Mouse (Mus musculus): ENCODE measurements around the gene Slc16a5.
"Not testable (repeated sequence)": the region's sequence is repeated elsewhere in the genome, so short reads cannot be mapped to it uniquely, and the experiment has no call there.

Slc16a5 gene

DNA sequence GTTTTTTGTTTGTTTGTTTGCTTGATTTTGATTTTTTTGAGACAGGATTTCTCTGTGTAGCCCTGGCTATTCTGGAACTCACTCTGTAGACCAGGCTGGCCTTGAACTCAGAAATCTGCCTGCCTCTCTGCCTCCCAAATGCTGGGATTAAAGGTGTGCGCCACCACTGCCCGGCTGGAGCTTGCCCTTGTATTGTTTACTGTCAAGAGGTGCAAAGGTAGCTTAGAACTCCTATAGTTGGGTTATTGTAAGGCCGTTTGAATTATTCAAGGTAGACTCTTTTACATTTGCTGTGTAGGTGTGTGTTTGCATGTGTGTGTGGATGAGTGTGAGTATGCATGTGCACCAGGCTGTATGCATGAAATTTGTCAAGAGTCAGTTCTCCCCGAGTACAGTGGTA is 14.4 kb downstream of the Slc16a5 start:
- in situ Hi-C loops (cut with MboI, MseI): loop anchor here (10.0 kb wide), 3 partner anchors 52 to 312 kb away; partner anchors contain the start of genes Hid1 (in 1 of the 2), Kctd2 (in 1 of the 2) and Slc9a3r1 (in 1 of the 2)

DNA sequence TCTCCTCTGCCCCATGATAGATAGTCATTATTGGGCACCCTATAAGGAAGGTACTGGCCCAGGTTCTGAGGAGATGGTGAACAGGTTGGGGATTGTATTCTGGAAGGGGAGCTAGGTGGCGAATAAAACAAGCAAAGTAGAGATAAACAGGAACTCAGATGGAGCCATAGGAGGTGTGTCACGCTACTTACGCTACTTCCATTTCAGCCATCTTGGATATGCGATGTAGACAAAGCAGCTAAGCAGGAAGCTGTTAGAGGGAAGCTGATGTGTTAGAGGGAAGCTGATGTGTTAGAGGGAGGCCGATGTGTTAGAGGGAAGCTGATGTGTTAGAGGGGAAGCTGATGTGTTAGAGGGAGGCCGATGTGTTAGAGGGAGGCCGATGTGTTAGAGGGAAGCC is 15.1 kb downstream of the Slc16a5 start:
- in situ Hi-C loops (cut with MboI, MseI): loop anchor here (10.0 kb wide), 3 partner anchors 53 to 313 kb away; partner anchors contain the start of genes Hid1 (in 1 of the 2), Kctd2 (in 1 of the 2) and Slc9a3r1 (in 1 of the 2)

DNA sequence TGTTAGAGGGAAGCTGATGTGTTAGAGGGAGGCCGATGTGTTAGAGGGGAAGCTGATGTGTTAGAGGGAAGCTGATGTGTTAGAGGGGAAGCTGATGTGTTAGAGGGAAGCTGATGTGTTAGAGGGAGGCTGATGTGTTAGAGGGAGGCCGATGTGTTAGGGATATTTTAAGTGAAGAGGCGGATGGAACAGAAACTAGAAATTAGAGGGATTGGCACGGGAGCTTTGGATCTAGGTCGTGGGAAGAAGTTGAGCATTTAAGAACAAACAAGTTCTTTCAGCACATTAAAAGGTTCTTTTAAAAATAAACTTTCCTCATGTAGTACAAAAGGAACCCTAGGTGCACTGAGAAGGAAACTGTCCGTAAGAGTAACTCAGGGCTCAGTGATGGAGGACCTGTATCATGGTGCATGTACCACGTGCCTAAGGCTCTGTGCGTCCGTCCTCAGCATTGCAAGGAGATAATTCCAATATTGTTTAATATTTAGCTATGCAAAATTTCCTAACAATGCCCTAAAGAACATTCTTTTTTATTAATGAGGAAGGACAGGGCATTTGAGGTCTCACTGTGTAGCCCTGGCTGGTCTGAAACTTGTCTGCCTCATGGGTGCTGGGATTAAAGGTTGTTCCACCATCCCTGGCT is 16.1 kb downstream of the Slc16a5 start:
- in situ Hi-C loops (cut with MboI, MseI): loop anchor here (10.0 kb wide), 3 partner anchors 54 to 314 kb away; partner anchors contain the start of genes Hid1 (in 1 of the 2), Kctd2 (in 1 of the 2) and Slc9a3r1 (in 1 of the 2)

DNA sequence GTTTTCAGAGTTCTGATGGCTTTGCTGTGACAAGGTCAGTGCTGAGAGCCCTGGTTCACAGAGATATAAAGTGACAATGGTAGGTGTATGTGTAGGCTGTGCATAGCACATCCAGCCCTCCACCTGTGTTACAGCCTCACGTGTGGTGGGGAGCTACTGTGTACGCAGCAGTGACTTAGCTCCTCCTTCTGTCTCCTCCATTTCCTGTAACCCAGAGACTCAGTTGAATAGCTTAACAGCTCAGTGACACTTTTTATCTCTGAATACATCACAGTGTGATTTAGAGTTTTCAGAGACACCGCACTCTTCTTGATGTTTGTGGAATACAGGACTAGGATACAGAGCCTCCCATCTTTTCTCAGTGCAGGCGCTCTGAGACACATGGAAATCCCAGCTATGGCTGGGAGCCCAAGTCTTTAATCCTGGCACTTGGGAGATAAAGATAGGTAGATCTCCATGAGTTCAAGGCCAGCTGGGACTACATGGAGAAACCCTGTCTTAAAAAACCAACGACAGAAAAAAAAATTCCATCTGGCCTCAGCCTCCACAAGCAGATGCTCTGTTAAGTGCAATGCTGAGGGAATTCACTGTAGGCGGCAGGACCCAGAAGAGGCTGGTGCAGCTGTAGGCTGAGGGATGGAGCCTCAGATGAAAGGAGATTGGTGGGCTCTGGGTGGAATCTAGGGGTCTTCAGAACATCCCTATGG is 19.4 kb downstream of the Slc16a5 start:
- in situ Hi-C loops (cut with MboI, MseI): no loop called here

DNA sequence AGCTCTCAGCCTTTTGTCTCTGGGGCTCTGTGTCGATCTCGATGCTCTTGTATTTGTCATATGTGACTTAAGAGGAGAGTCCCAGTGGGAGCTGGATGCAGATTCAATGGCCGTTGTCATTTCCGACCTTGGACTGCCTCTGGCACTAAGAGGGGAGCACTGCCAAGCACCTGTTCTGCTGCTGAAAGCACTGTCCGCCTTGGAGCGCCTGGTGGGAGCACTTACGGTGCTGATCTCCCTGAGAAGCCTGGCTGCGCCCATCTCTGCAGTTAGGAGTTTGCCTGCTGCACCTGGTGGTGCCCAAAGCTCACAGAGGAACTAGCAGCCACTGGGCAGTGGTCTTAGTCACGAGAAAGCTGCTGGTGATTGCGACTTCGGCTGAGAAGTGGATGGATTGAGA is 21.0 kb downstream of the Slc16a5 start:
- in situ Hi-C loops (cut with MboI, MseI): no loop called here

DNA sequence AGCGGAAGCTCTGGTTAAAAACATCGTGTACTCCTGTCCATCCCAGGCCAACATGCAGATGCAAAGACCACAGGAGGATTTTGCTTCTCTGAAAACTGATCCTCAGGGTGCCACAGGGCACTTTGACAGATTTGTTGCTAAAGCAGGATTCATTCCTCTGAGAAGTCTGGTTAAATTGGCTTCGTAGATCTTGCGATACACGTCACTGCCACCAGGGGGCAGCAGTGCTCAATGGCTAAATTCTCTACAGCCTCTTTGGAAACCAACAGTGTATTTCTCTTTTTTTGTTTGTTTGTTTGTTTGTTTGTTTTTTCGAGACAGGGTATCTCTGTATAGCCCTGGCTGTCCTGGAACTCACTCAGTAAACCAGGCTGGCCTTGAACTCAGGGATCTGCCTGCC is 21.5 kb downstream of the Slc16a5 start:
- in situ Hi-C loops (cut with MboI, MseI): no loop called here

DNA sequence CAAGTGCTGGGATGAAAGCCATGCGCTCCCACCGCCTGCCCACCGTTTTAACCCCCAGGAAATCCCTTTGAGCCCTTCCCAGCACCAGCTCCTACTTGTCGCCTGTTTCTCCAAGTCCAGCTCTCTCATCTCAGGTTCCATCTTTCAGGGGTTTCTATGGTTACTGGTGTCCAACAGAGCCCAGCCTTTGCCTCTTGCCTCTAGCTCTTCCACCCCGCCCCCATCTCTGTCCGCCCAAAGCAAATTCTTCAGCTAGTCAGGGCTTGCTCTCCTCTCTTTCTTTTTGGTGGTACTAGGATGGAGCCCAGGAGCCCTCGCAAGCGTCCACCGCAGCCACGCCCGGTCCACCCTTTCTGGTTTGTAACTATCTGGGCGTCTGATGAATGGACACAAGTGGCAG is 22.9 kb downstream of the Slc16a5 start:
- in situ Hi-C loops (cut with MboI, MseI): loop anchor here (5.0 kb wide), 1 partner anchor 47 kb away; no protein-coding TSS in a partner anchor

DNA sequence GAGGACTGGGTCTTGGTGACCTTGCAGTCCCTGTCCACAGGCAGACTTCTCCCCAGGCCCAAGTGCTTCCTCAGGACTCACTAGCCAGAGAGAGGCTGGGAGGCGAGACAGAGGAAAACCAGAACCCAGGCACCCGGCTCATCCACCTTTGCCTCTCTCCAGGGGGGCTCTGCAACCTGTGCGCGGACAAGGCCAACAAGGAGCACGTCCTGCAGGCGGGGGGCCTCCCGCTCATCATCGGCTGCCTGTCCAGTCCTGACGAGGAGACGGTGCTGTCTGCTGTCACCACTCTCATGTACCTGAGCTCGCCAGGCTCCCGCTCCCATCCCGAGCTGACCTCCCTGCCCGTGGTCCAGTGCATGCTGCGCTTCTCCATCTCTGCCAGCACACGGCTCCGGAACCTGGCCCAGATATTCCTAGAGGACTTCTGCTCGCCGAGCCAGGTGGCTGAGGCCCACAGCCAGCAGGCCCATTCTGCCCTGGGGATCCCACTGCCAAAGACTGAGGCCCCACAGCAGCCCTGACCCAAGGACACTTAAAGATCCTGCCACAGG is 26.4 kb downstream of the Slc16a5 start:
- in situ Hi-C loops (cut with MboI, MseI): loop anchor here (5.0 kb wide), 1 partner anchor 44 kb away; no protein-coding TSS in a partner anchor

DNA sequence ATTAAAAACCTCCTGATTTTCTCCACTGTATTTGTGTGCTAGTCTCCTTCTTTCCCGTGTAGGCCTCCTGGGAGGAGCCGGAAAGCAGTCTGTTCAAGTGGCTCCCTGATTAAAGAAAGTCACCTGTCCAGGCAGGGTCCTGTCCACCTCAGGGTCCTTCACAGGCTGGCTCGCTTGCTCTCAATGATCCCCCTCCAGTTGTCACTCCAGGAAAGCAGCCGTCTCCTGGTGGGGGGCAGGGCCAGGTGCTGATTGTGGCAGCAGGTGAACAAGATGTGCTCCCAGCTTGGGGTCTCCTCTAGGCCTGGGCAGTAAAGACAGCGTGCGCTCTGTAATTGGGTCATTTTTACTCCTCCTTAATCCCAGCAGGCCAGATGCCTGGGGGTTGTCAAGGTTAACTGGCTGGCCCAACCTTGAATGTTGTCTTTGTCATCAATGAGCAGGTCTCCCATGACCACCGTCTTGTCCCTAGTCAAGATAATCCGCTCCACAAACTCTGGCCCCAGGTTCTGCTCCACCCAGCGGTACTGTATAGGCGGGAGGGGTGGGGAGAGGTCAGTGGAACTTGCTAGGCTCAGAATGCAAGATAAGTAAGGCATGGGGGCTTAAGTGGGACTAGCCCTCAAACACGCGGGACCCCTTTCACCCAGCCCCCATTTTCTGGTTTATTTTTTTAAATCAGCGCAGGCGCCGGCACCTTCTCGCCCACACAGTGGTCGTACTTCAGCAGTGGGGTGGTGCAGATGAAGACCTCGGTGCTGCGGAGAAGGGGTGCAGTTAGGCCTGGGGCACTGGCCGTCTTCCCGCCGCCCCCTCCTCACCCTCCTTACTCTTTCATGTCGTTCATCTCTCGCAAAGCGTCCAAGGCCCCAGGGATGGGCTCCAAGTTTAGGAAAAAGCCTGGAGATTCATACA is 28.4 kb downstream of the Slc16a5 start:
- in situ Hi-C loops (cut with MboI, MseI): no loop called here

DNA sequence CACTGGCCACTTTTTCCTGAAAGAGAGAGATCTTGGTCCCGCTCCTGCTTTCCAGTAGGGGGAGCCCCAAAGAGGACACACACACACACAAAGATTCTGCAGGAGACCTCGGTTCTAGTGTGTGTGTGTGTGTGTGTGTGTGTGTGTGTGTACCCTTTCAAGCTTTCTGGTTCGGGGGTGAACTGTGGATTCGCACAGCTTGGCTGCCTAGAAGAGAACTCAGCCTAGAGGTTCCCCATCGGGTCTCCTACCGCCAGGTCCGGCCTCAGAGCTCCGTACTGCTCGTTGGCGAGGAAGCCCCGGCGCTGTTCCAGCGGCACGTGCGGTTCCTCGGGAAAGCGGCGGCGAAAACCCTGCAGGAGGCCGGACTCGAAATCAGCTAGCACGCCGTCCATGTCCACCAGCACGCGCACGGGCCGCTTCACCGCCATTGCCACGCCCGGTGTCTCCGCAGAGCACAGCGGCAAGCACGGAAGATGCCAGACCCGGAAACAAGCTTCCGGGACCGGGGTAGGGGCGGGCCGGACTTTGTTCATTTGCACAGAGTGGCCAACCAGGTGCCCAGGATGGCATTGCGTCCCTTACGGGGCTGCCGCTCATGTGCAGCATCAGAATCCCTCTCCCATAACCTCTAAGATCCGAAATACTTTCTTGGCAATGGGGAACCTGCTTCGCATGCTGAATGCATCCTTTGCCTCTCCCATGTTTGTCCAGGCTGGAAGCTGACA is 29.2 kb downstream of the Slc16a5 start, which contains the start of gene Nt5c:
Gene Nt5c (minus strand): TSS at position 507 of the 728 bp plus-strand sequence.
- in situ Hi-C loops (cut with MboI, MseI): no loop called here

DNA sequence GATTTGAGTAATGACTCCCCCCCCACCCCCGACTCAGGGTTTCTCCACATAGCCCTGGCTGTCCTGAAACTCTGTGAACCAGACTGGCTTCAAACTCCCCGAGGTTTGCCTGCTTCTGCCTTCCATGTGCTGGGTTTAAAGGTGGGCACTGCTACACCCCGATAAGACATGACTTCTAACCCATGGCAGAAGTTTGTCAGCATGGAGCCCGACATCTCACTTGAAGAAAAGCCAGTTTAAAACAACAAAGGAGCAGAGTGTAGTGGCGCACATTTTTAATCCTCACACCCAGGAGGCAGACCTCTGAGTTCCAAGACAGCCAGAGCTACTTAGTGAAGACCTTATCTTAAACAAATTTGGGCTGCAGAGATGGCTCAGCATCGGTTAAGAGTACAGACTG is 30.1 kb downstream of the Slc16a5 start:
- in situ Hi-C loops (cut with MboI, MseI): no loop called here

DNA sequence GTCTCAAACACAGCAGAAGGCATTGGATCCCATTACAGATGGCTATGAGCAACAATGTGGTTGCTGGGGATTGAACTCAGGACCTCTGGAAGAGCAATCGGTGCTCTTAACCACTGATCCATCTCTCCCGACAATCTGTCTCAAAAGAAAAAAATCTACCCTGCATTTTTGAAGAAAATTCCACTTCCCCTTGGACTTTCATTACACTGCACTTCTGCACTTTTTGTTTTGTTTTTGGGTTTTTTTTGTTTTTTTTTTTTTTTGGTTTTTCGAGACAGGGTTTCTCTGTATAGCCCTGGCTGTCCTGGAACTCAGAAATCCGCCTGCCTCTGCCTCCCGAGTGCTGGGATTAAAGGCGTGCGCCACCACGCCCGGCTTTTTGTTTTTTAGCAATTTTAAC is 34.3 kb downstream of the Slc16a5 start:
- in situ Hi-C loops (cut with MboI, MseI): not testable (repeated sequence)

DNA sequence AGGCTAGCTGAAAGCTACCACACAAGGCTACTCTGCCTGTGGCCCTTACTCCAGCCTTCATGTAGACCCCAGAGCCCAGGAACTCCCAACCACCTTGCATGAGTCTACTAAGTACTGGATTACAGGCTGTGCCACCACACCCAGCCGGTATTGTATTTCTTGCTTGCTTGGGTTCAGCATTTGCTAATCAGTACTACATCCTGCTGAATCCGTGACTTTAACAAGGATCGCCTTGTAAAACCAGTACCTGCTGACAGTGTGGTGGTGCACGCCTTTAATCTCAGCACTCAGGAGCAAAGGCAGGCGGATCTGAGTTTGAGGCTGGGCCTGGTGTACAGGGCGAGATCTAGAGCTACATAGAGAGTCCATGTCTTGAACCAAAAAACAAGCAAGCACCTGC is 40.4 kb downstream of the Slc16a5 start:
- in situ Hi-C loops (cut with MboI, MseI): no loop called here

DNA sequence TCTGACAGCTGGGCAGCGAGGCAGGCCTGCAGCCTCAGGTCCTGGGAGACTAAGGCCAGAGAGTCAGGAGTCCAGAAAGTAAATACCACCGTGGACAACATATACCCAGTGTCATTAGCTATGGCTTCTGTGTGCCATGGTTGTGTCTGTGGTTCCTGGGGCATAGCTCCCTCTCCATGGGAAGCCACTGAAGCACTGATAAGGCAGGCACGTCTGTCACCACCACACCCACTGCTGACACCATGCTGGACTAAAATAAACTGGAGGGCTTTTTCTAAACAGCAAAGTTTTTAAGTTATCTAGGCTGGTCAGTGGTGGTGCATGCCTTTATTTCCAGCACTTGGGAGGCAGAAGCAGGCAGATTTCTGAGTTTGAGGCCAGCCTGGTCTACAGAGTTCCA is 44.3 kb downstream of the Slc16a5 start:
- in situ Hi-C loops (cut with MboI, MseI): no loop called here

DNA sequence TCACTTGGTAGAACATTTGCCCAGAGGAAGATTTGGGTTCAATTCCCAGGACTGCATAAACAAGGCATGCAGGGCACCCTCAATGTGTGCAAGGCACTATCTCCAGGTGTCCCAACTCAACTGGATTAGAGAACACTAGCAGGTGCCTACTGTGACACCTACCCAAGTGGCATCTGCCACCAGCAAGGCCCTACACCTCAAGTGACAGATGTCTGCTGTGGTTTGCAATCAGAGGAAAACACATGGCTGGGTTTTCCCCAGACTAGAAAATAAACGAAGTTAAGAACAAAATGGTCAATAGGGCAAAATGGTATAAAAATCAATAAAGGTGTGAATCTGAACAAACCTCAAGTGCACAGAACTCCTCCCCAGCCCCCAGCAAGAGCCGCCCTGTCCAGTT is 45.8 kb downstream of the Slc16a5 start:
- in situ Hi-C loops (cut with MboI, MseI): no loop called here

DNA sequence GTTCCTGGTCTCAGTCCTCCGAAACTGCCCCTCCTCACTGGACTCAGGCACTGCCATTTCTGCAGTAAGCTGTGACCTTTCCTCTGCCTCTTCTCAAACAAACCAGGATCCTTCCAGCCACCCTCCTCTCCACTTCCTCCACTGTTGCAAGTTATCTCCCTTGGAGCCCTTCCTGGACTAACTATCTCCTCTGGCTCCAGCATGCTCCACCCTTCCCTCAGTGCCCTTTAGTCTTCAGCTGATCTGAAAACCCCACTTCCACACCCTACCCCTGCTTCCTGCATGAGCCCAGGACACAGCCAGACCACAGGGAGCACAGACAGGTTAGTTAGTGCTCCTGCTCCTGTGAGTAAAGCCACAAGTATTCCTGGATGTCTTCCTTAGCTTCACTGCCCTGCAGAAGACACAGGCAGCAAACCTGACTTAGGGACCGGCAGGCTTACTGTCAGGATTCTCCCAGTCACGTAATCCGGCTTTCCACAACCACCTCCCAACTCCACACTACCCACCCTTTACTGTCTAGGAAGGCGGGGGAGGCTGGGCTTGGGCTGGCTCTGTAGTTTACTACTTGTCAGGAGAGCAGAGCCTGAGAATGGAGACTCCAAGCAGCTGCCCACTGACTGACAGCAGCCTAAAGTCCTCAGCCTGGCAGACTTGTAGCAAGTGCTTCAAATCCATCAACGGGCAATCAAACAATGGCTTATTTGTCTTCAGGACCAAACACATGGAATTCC is 47.7 kb downstream of the Slc16a5 start:
- in situ Hi-C loops (cut with MboI, MseI): no loop called here

DNA sequence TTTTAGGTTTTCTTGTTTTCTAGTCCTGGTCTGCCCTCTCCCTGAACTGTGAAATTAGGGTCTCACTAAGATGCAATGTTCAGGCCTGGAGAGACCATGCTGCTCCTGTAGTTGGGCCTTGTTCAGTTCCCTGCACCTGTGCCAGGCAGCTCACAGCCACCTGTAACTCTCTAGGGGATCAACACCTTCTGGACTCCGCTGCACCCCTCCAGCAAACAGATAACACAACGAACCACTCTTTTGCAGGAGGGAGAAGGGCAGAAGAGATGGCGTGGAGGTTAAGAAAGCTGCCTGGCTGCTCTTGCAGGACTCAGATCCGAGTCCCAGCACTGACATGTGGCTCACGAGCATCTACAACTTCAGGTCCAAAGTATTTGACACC is 48.2 kb downstream of the Slc16a5 start:
- in situ Hi-C loops (cut with MboI, MseI): no loop called here

DNA sequence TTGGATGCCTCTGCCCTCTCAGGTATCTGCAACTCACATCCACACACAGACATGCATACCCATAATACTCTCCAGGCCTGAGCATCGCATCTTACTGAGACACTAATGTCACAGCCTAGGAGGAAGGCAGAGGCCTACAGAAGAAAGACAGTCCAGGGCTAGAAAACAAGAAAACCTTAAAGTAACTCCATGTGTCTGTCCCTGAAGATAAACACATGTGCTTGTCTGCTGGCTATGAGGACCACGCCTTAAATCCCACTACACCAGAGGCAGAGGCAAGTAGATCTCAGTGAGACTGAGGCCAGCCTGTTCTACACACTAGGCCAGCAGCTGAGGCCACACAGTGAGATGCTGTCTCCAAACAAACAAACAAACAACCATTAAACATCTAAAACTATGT is 48.8 kb downstream of the Slc16a5 start:
- in situ Hi-C loops (cut with MboI, MseI): no loop called here

DNA sequence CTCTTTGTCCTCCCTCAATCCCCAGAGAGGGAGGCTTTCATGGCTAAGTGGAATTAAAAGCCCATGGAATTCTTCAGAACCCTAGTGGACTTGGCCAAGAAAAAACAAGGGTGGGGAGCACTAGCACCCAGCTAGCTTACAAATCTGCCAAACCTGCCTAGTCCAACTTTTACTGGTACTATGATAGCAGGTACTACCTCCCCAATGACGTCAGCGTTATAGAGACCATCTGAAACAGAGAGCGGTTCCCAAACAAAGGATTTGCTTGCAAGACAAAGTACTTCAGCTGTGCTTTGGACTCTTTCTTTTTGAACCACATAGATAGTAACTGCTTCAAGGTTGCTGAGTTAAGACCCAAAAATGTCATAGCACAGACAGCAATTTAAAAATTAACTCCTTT is 49.7 kb downstream of the Slc16a5 start:
- in situ Hi-C loops (cut with MboI, MseI): no loop called here
